Mouse (Mus musculus) hindbrain, embryonic 11.5 days (tissue): ENCODE results near the gene Has1. TPM values are rescaled to one million over a fixed set of nuclear protein-coding genes. Genes with fewer than 3 reads are reported as not detected.

ENCODE experiments used
- ATAC-seq: fragments of 200-750 bp; cut with Nextera tagmentation; 2 replicates; pipeline ENCODE4 v1.8.0; 2017; ENCODE audit warnings: mild to moderate bottlenecking, moderate TSS enrichment, moderate library complexity; ENCODE audit not compliant: low FRiP score
- DNase-seq: peaks from one replicate; pipeline ENCODE4 v3.0.0-alpha.2; 2015; ENCODE audit warnings: low spot score
- H3K27ac ChIP-seq: fragments of 300-500 bp; sonication (generic); 2 replicates; pipeline ENCODE4 v1.5.1; 2014; ENCODE audit warnings: mild to moderate bottlenecking, low read depth, low read length
- H3K27me3 ChIP-seq: fragments of 300-500 bp; sonication (generic); 2 replicates; pipeline ENCODE4 v1.6.1; 2014; ENCODE audit warnings: mild to moderate bottlenecking, low read length, moderate library complexity, mixed read lengths; ENCODE audit not compliant: control insufficient read depth, insufficient read depth
- H3K36me3 ChIP-seq: fragments of 300-500 bp; sonication (generic); 2 replicates; pipeline ENCODE4 v1.6.1; 2014; ENCODE audit warnings: mild to moderate bottlenecking, low read length, moderate library complexity, mixed read lengths; ENCODE audit not compliant: control insufficient read depth, insufficient read depth
- H3K4me1 ChIP-seq: fragments of 300-500 bp; sonication (generic); replicated peaks from 2 replicates; pipeline ENCODE4 v1.6.1; 2014; ENCODE audit warnings: low read length, mixed read lengths; ENCODE audit not compliant: control insufficient read depth, insufficient read depth
- H3K4me2 ChIP-seq: fragments of 300-500 bp; sonication (generic); replicated peaks from 2 replicates; pipeline ENCODE4 v1.6.1; 2014; ENCODE audit warnings: mild to moderate bottlenecking, low read depth, low read length
- H3K4me3 ChIP-seq: fragments of 300-500 bp; sonication (generic); 2 replicates; pipeline ENCODE4 v1.5.1; 2014; ENCODE audit warnings: low read depth, low read length
- H3K9ac ChIP-seq: fragments of 300-500 bp; sonication (generic); 2 replicates; pipeline ENCODE4 v1.6.1; 2014; ENCODE audit warnings: low read depth, low read length
- H3K9me3 ChIP-seq: fragments of 300-500 bp; sonication (generic); 2 replicates; pipeline ENCODE4 v1.6.1; 2016; ENCODE audit warnings: low read length; ENCODE audit not compliant: control insufficient read depth
- WGBS: fragments of 180-500 bp; shearing (Covaris S2); extraction: QIAGEN DNeasy Blood & Tissue Kit; methylation state at CpG from one replicate; pipeline ENCODE4 v1.1.7; 2014; 5-methylcytosine and 5-hydroxymethylcytosine counted together
- polyA plus RNA-seq: library from polyadenylated mRNA; unstranded; fragments of >200 nt; fragmentation: Nextera tagmentation; extraction: Ambion mirVana; gene quantifications from 2 replicates; pipeline ENCODE4 v1.2.1, GENCODE M21; 2014

Has1 gene
- 1.2 and 2.6 TPM in 2 replicates for polyA plus RNA-seq

GRCm38 (mm10) chr17:17855064-17855838 is at the start of gene Has1:
Gene Has1, minus strand, starts transcription at chr17:17855205.
- Histone ChIP-seq H3K4me1 (no peaks in the 10 kb centered on the region), H3K27ac (no peak within 1 kb of the TSS), H3K27me3 (peaks cover 2% of the 10 kb centered on the region; the same call in 1 of the 2 replicates), H3K9ac (no peak within 1 kb of the TSS), H3K4me2 (no peak within 1 kb of the TSS), H3K4me3 (no peak within 1 kb of the TSS), H3K36me3 (no peaks in the 10 kb centered on the region), H3K9me3 (no peaks in the 10 kb centered on the region)
- ATAC-seq (peak; percentile 29; the same call in 1 of the 2 replicates), DNase-seq (no peak)
- 40% methylated on average over 7 of the region's 8 CpGs for WGBS

GRCm38 (mm10) chr17:17900768-17901167 is 45.8 kb upstream of the Has1 start:
- Histone ChIP-seq H3K9me3 (no peaks in the 10 kb centered on the region), H3K36me3 (no peaks in the 10 kb centered on the region), H3K27ac (no peak overlapping the region), H3K27me3 (no peaks in the 10 kb centered on the region), H3K4me1 (no peaks in the 10 kb centered on the region), H3K4me2 (no peak overlapping the region), H3K9ac (no peak overlapping the region), H3K4me3 (no peak overlapping the region)
- 95% methylated on average over 1 of the region's 1 CpGs for WGBS
- ATAC-seq: no peak
- no peak for DNase-seq

DNA sequence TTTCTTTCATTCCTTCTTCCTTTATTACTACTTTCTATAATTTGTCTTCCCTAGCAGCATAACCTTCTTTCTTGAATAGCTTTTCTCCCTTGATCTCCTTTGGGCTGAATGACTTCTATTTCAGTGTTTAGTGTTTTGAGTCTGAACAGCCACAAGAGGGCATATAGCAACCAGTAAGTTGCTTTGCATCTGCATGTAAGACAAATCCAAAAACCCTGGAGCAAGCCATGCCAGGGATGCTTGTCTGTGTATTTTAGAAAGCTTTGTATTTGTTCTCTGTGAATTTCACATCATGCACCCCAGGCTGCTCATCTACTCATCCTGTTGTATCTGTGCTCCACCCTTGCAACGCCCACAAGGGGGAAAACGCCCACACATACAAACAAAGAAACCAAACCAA is 44.3 kb upstream of the Has1 start:
- Histone ChIP-seq H3K4me2 (no peak overlapping the region), H3K4me3 (no peak overlapping the region), H3K36me3 (no peaks in the 10 kb centered on the region), H3K9me3 (no peaks in the 10 kb centered on the region), H3K27ac (no peak overlapping the region), H3K4me1 (no peaks in the 10 kb centered on the region), H3K27me3 (no peaks in the 10 kb centered on the region), H3K9ac (no peak overlapping the region)
- 75% methylated on average over 2 of the region's 2 CpGs for WGBS
- ATAC-seq (no peak), DNase-seq (peak; percentile 19)

DNA sequence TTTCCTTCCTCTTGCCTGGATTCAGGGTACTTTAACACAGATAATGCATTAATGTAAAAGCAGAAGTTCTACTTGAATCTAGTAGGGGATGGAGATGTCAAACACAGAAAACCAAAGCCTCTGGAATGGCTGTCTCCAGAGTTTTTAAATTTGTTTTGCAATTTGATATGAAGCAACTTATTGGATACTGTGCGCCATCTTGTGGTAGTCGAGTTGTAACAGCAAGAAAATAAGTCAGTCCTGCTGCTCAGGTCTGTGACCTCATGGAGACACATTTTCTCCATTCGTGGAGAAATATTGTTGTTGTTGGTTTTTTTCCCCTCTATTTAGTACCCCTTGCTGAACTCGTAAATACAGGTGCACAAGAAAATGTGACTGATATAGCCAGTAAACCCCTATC is 41.0 kb upstream of the Has1 start:
- WGBS: 5% methylated on average over 4 of the region's 4 CpGs
- Histone ChIP-seq H3K27ac (no peak overlapping the region), H3K27me3 (no peaks in the 10 kb centered on the region), H3K36me3 (no peaks in the 10 kb centered on the region), H3K4me2 (no peak overlapping the region), H3K9ac (no peak overlapping the region), H3K4me3 (no peak overlapping the region), H3K9me3 (no peaks in the 10 kb centered on the region), H3K4me1 (no peaks in the 10 kb centered on the region)
- DNase-seq: peak; percentile 71
- no peak for ATAC-seq

DNA sequence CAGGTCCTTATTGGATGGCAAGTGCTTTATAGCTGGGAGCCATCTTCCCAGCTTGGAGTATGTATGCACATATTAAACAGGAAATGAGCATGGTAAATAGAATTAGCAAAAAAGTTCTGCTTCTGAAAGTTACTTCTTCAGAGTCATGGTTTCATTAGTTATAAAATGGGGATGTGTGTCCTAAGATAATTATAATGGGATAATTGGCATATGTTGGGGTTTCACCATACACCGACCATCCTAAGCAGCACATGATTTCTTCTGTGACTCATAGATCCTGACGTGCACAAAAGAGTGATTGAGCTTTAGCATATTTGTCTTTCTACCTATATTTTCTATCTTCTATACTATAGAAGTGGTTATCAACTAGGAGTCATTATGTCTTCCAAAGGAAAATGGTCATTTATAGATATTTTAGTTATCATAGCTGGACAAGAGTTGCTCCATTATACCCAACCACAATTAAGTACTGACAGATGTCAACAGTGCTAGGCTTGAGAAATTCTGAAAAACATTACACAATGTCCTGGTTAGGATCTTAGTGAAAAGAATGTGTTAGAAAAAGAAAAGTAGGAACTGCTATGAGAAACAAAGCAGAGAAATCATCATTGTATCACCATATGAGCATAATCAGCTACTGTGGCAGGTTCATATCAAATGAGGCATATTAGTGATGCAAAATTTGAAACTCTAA is 34.9 kb upstream of the Has1 start:
- Histone ChIP-seq H3K27me3 (no peaks in the 10 kb centered on the region), H3K9ac (no peak overlapping the region), H3K27ac (no peak overlapping the region), H3K4me2 (no peak overlapping the region), H3K36me3 (no peaks in the 10 kb centered on the region), H3K4me3 (no peak overlapping the region), H3K9me3 (no peaks in the 10 kb centered on the region), H3K4me1 (no peaks in the 10 kb centered on the region)
- ATAC-seq (no peak), DNase-seq (no peak)
- 93% methylated on average over 2 of the region's 2 CpGs for WGBS

- DNase-seq (no peak), ATAC-seq (no peak)
- Histone ChIP-seq H3K27me3 (no peaks in the 10 kb centered on the region), H3K4me2 (no peak within 1 kb of the TSS), H3K9ac (no peak within 1 kb of the TSS), H3K4me1 (no peaks in the 10 kb centered on the region), H3K4me3 (no peak within 1 kb of the TSS), H3K9me3 (no peaks in the 10 kb centered on the region), H3K27ac (no peak within 1 kb of the TSS), H3K36me3 (no peaks in the 10 kb centered on the region)
- WGBS: 63% methylated on average over 1 of the region's 1 CpGs
Observed at GRCm38 (mm10) chr17:17887774-17888248, 32.8 kb upstream of the Has1 start, which contains the start of the genes Fpr2 and Fpr3. Gene Fpr2, plus strand, starts transcription at chr17:17887824. Gene Fpr3, plus strand, starts transcription at chr17:17887852.

DNA sequence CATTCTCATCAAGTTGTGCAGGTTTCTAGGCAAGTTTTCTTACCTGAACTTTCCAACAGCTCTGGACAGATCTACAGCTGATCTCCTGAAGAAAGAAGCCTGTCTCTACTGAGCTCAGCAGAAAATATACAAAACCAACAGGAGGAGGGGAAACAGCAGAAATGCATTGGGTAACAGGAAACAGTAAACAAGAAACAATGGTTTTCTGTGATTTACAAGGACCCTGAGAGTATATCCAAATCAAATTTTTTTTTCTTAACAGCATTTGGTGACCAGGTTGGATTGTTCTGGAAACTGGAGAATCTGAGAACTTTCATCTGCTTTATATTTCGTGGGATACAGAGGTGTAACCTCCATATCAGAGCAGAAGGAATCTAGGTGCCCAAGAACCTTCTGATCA is 28.8 kb upstream of the Has1 start, which contains the start of gene Fpr1:
Gene Fpr1, minus strand, starts transcription at position 101 of the 400 bp plus-strand sequence.
- no peak for ATAC-seq
- no peak within 1 kb of the TSS for H3K27ac ChIP-seq
- H3K9ac ChIP-seq: no peak within 1 kb of the TSS
- no peaks in the 10 kb centered on the region for H3K4me1 ChIP-seq
- H3K9me3 ChIP-seq: no peaks in the 10 kb centered on the region
- no peaks in the 10 kb centered on the region for H3K36me3 ChIP-seq
- WGBS: 69% methylated on average over 1 of the region's 1 CpGs
- H3K4me2 ChIP-seq: no peak within 1 kb of the TSS
- H3K4me3 ChIP-seq: no peak within 1 kb of the TSS
- DNase-seq: no peak
- H3K27me3 ChIP-seq: no peaks in the 10 kb centered on the region

GRCm38 (mm10) chr17:17882672-17883071 is 27.7 kb upstream of the Has1 start:
- 81% methylated on average over 3 of the region's 3 CpGs for WGBS
- Histone ChIP-seq H3K9me3 (no peaks in the 10 kb centered on the region), H3K36me3 (no peaks in the 10 kb centered on the region), H3K4me1 (no peaks in the 10 kb centered on the region), H3K27ac (no peak overlapping the region), H3K27me3 (no peaks in the 10 kb centered on the region), H3K9ac (no peak overlapping the region), H3K4me2 (no peak overlapping the region), H3K4me3 (no peak overlapping the region)
- no peak for DNase-seq
- ATAC-seq: no peak
